Mouse (Mus musculus): ENCODE measurements around the gene H2-T22. TPM values are rescaled to one million over a fixed set of nuclear protein-coding genes. Genes with fewer than 3 reads are reported as not detected.
A peak's percentile ranks its signal among the peaks of the same experiment; 100 is the strongest.

Gene H2-T22
- total and polyA plus RNA-seq, 3 experiments = 10.6 to 26.1 (median 16.4) TPM

- peak overlapping the region; percentile 77 for H3K27ac ChIP-seq (ENCODE audit: insufficient read depth, low read depth)
- peaks cover 25 to 67% of the 10 kb centered on the region in 2 experiments for H3K4me1 ChIP-seq (ENCODE audit: control insufficient read depth in 1 of 2, insufficient read depth in 2 of 2)
- H3K79me2 ChIP-seq (replicated peaks; ENCODE audit: control insufficient read depth, extremely low read depth, insufficient read depth, poor library complexity, severe bottlenecking) = peaks cover 42% of the 10 kb centered on the region
- TF ChIP-seq MXI1 (IDR thresholded peaks at IDR 0.05; ENCODE audit: low read depth, low read length) = peak; percentile 73; the same call in 1 of the 2 replicates
- TF ChIP-seq JUN (IDR thresholded peaks at IDR 0.05; ENCODE audit: insufficient read depth, low read depth, low read length) = no peak
- peak; percentile 89 for TF ChIP-seq MAX (IDR thresholded peaks at IDR 0.05; ENCODE audit: low read length)
- TF ChIP-seq MYC (IDR thresholded peaks at IDR 0.05; ENCODE audit: low read depth, low read length) = peak; percentile 97
- TF ChIP-seq ELF1 (IDR thresholded peaks at IDR 0.05; ENCODE audit: low read depth, low read length) = no peak
- 0 out of 2 replicates have a peak, but pooled peaks have one; percentile 17 for TF ChIP-seq BHLHE40 (IDR thresholded peaks at IDR 0.05; ENCODE audit: low read depth, low read length)
- H3K36me3 ChIP-seq (replicated peaks in 1 of 2; ENCODE audit: control insufficient read depth in 1 of 2, insufficient read depth in 1 of 2, low read length in 1 of 2) = peaks cover 0 to 36% of the 10 kb centered on the region in 2 experiments
- H3K4me2 ChIP-seq (ENCODE audit: insufficient read depth, low read depth, poor library complexity, severe bottlenecking) = peak overlapping the region; percentile 76
- H3K9ac ChIP-seq (ENCODE audit: insufficient read depth, low read depth) = peak overlapping the region; percentile 29
- dilution Hi-C loops (cut with MboI; ENCODE audit: extremely low pct_ligation_motif_present, extremely low pct_unique_long_range_greater_than_20kb, low sequenced_read_pairs) = no loop called here
- no peaks in the 10 kb centered on the region for H3K27me3 ChIP-seq (replicated peaks)
- no peak for DNase-seq (ENCODE audit: extremely low read depth)
- peak overlapping the region; percentile 37 to 65 (median 42) for H3K4me3 ChIP-seq (replicated peaks in 1 of 3; ENCODE audit: low read depth in 2 of 3, low read length in 2 of 3, poor library complexity in 1 of 3)
- no peaks in the 10 kb centered on the region for H3K9me3 ChIP-seq (replicated peaks; ENCODE audit: low read length)
- in situ Hi-C loops (cut with MboI; ENCODE audit: low pct_ligation_motif_present, low pct_unique_long_range_greater_than_20kb, low sequenced_read_pairs) = no loop called here
Observed at GRCm38 (mm10) chr17:36019519-36019918, 23.0 kb downstream of the H2-T22 start.

GRCm38 (mm10) chr17:36018979-36019378 lies 23.6 kb downstream of the H2-T22 start:
- dilution Hi-C loops (cut with MboI; ENCODE audit: extremely low pct_ligation_motif_present, extremely low pct_unique_long_range_greater_than_20kb, low sequenced_read_pairs) (no loop called here), in situ Hi-C loops (cut with MboI; ENCODE audit: low pct_ligation_motif_present, low pct_unique_long_range_greater_than_20kb, low sequenced_read_pairs) (no loop called here)
- TF ChIP-seq MEF2A (IDR thresholded peaks at IDR 0.05; ENCODE audit: borderline replicate concordance, low read depth, low read length) = no peak
- TF ChIP-seq POLR2AphosphoS2 (IDR thresholded peaks at IDR 0.05; ENCODE audit: low read depth, low read length) = no peak
- no peak for TF ChIP-seq UBTF (IDR thresholded peaks at IDR 0.05; ENCODE audit: low read depth, low read length)
- TF ChIP-seq EP300 (IDR thresholded peaks at IDR 0.05; ENCODE audit: low read length) = no peak
- Histone ChIP-seq H3K27me3 (replicated peaks) (no peaks in the 10 kb centered on the region), H3K9ac (ENCODE audit: insufficient read depth, low read depth) (no peak overlapping the region), H3K79me2 (replicated peaks; ENCODE audit: control insufficient read depth, extremely low read depth, insufficient read depth, poor library complexity, severe bottlenecking) (peaks cover 42% of the 10 kb centered on the region), H3K4me1 (ENCODE audit: control insufficient read depth in 1 of 2, insufficient read depth in 2 of 2) (peaks cover 30 to 68% of the 10 kb centered on the region in 2 experiments), H3K36me3 (replicated peaks in 1 of 2; ENCODE audit: control insufficient read depth in 1 of 2, insufficient read depth in 1 of 2, low read length in 1 of 2) (peaks cover 0 to 36% of the 10 kb centered on the region in 2 experiments), H3K4me2 (ENCODE audit: insufficient read depth, low read depth, poor library complexity, severe bottlenecking) (no peak overlapping the region), H3K9me3 (replicated peaks; ENCODE audit: low read length) (no peaks in the 10 kb centered on the region), H3K27ac (ENCODE audit: insufficient read depth, low read depth) (no peak overlapping the region), H3K4me3 (replicated peaks in 1 of 3; ENCODE audit: low read depth in 2 of 3, low read length in 2 of 3, poor library complexity in 1 of 3) (peak overlapping the region in 1 of 3 experiments; percentile 2)
- no peak for DNase-seq (ENCODE audit: extremely low read depth)

GRCm38 (mm10) chr17:36017046-36017445 lies 25.5 kb downstream of the H2-T22 start:
- Histone ChIP-seq H3K36me3 (replicated peaks in 1 of 2; ENCODE audit: control insufficient read depth in 1 of 2, insufficient read depth in 1 of 2, low read length in 1 of 2) (peaks cover 0 to 23% of the 10 kb centered on the region in 2 experiments), H3K27ac (ENCODE audit: insufficient read depth, low read depth) (peak overlapping the region; percentile 56), H3K27me3 (replicated peaks) (no peaks in the 10 kb centered on the region), H3K4me1 (ENCODE audit: control insufficient read depth in 1 of 2, insufficient read depth in 2 of 2) (peaks cover 25 to 53% of the 10 kb centered on the region in 2 experiments), H3K4me2 (ENCODE audit: insufficient read depth, low read depth, poor library complexity, severe bottlenecking) (peak overlapping the region; percentile 33), H3K9me3 (replicated peaks; ENCODE audit: low read length) (no peaks in the 10 kb centered on the region), H3K79me2 (replicated peaks; ENCODE audit: control insufficient read depth, extremely low read depth, insufficient read depth, poor library complexity, severe bottlenecking) (peaks cover 38% of the 10 kb centered on the region), H3K4me3 (replicated peaks in 1 of 3; ENCODE audit: low read depth in 2 of 3, low read length in 2 of 3, poor library complexity in 1 of 3) (no peak overlapping the region), H3K9ac (ENCODE audit: insufficient read depth, low read depth) (no peak overlapping the region)
- DNase-seq (ENCODE audit: extremely low read depth) = no peak
- dilution Hi-C loops (cut with MboI; ENCODE audit: extremely low pct_ligation_motif_present, extremely low pct_unique_long_range_greater_than_20kb, low sequenced_read_pairs) (no loop called here), in situ Hi-C loops (cut with MboI; ENCODE audit: low pct_ligation_motif_present, low pct_unique_long_range_greater_than_20kb, low sequenced_read_pairs) (no loop called here)
- TF ChIP-seq ETS1 (conservative IDR thresholded peaks at IDR 0.05; ENCODE audit: low read depth, low read length) (peak; percentile 6; the same call in 1 of the 2 replicates), BHLHE40 (IDR thresholded peaks at IDR 0.05; ENCODE audit: low read depth, low read length) (peak; percentile 51), SIN3A (IDR thresholded peaks at IDR 0.05; ENCODE audit: low read length) (peak; percentile 63; the same call in 1 of the 2 replicates), USF2 (conservative IDR thresholded peaks at IDR 0.05; ENCODE audit: low read depth, low read length) (no peak)

Data from CH12.LX (cell line).